Mouse (Mus musculus) E14TG2a.4 (cell line): Measurements from ENCODE around the gene Ralgapa2.

Experiments
- CTCF ChIP-seq: conservative IDR thresholded peaks from 2 replicates; pipeline ENCODE4 v1.5.1; 2014; ENCODE audit warnings: low read length
- NANOG ChIP-seq: IDR thresholded peaks from 2 replicates; pipeline ENCODE4 v1.6.1; 2014; ENCODE audit warnings: borderline replicate concordance, low read length, mixed read lengths
- POU5F1 ChIP-seq: IDR thresholded peaks from 2 replicates; pipeline ENCODE4 v1.6.1; 2014; ENCODE audit warnings: low read length, borderline replicate concordance

- no peak for TF ChIP-seq CTCF
- no peak for TF ChIP-seq POU5F1
- TF ChIP-seq NANOG = no peak
These were observed 283.7 kb downstream of the Ralgapa2 start for GRCm38 (mm10) chr2:146228435-146228834.
